Mouse (Mus musculus): ENCODE data around the gene Slc34a2.

The Slc34a2 gene

DNA sequence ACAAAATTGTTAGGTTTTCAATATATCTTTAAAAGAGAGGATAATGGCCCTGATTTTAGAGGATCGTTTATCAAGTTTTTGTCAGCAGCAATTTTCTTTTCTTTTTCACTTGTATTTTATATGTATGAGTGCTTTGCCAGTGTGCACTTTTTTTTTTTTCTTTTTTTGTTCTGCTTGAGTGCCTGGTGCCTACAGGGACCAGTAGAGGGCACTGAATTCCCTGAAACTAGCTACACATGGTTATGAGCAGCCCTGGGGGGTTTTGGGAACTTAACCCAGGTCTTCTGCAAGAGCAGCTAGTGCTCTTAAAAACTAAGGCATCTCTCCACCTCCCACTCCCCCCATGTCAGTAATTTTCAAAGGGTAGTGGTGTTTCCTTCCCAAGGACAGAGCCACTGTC, 70.8 kb downstream of the Slc34a2 start:
- no peak for DNase-seq (ENCODE audit: low spot score in 2 of 2)

DNA sequence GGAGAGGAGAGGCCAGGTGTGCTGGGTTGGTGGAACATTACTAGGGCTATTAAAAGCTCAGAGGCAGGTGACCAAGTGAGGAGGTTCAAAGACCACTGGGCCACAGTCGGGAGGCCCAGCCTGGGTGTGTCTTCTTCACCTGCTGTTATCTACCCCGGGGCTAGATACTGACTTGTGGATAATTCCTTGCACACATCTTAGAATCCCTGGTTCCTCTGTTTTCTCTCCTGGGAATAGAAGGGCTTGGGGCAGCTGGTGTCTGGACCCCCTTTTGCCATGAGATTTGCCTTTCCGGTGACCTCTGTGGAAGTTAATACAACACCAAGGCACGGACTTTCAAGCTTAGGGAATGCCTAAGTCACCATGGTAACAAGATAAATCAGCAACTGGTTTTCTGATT, 72.3 kb downstream of the Slc34a2 start:
- no peak for DNase-seq (ENCODE audit: low spot score in 2 of 2)

DNA sequence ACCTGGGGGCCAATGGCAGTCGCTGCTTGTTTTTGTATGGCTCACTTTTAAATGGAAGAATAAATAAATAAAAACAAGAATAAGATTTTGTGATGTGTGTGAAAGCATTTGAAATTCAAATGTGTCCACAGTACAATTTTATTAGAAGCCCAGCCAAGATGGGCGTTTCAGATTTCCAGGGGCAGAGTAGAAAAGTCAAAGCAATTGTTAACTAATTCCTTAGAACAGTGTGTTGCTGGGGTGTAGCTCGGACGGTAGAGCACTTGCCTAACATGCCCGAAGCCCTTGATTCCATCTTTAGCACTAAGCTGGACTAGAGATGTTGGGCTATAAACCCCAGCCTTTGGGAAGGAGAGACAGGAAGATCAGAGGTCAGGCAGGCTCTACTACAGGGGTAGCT, 73.2 kb downstream of the Slc34a2 start:
- DNase-seq (ENCODE audit: low spot score in 2 of 2), result no peak

DNA sequence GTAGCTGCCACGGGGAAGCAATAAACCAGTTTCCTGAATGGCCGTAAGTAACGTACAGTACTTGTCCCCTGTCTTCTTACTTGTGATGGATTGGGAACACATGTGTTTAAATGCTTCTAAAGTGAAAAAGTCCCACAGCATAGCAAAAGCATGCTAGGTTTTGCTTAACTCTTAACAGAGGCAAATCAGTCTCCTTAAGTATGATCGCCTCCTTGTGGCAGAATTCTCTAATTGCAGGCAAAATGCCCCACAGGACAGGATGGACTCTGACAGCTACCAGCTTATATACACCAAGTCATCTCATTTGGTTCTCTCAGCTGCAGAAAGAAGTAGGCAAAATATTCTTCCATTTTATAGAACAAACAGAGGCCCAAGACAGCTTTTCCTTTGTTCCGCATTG, 75.1 kb downstream of the Slc34a2 start:
- no peak for DNase-seq (ENCODE audit: low spot score in 2 of 2)

DNA sequence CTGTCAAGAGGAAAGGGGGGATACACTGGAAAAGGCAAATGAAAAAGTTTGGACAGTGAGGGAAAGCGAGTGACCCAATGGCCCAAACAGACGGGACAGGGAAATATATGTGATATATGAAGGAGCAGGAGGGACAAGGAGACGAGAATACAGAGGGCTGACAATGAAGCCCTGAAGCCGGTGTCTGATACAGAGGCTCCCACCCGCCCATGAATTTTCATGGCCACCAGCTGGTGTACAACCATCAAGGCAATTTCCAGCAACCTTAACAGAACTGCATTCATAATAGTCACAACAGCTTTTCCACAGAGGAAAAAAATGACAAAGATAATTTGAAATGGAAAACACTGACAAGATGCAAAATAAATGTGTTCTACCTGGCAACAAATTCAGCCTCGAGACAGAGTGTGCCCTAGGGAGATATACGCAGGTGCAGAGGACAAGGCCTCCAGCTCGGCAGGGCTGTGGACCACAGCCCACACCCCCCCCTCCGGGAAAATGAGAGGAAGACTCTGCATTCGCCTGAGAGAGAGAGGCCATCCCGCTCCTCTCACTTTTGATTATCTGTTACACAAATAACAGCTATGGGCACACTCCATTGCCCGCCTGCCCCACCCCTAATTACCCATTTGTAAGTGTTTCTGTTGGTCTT, 76.9 kb downstream of the Slc34a2 start:
- DNase-seq (ENCODE audit: low spot score in 2 of 2), result no peak

DNA sequence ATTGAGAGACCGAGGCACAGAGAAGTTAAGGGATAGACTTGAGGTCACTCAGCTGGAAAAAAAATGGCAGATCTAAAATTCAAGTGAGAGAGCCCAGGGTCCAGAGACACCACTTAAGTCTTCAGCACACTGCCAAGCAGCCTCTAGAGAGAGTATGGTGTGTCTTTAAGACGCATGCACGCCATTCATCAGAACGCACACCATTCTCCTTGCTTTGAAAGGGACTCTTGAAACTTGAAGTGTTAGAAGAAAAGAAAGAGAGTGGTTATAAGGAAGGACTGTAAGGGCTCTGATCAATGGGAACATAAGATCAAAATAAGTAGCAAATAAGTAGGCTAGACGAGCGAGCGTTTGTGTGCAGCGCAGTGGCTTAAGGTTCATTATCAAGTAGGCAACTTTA, 80.3 kb downstream of the Slc34a2 start:
- DNase-seq (ENCODE audit: low spot score in 2 of 2), result no peak

DNA sequence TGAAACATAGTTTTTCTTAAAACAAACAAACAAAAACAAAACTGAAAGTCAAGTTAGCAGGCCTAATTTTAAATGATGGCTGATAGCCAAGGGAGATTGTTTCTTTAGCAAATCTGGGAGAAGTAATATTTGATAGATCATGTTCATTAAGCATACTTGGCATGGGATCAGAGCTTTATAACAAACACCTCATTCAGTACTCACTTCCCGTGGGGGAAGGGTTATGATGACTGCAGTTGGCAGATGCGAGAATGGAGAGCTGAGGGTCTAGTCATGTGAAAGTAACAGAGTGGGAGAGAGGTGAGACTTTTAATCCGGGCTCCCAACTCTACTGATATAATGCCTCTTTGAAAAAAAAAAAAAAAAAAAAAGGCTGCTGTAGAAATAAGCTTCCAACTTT, 81.8 kb downstream of the Slc34a2 start:
- DNase-seq (ENCODE audit: low spot score in 2 of 2), result no peak
